Mouse (Mus musculus): ENCODE data around the gene Eif4e.

- TF ChIP-seq CTCF (IDR thresholded peaks at IDR 0.05; ENCODE audit: low read depth) (no peak), EP300 (IDR thresholded peaks at IDR 0.05; ENCODE audit: low read depth) (no peak)
Observed at GRCm38 (mm10) chr3:138527667-138528231, 1.8 kb downstream of the Eif4e start.
